Mouse (Mus musculus) forebrain, embryonic 11.5 days (tissue): ENCODE data around the gene Slc26a9. TPM values are rescaled to one million over a fixed set of nuclear protein-coding genes. Genes with fewer than 3 reads are reported as not detected.

ENCODE experiments used
- ATAC-seq: fragments of 200-750 bp; cut with Nextera tagmentation; replicated peaks from 2 replicates; pipeline ENCODE4 v1.8.0; 2017; ENCODE audit warnings: moderate TSS enrichment; ENCODE audit not compliant: low FRiP score
- DNase-seq: peaks from one replicate; pipeline ENCODE4 v3.0.0-alpha.2; 2017; ENCODE audit warnings: low spot score
- H3K27ac ChIP-seq: fragments of 300-500 bp; sonication (generic); 2 replicates; pipeline ENCODE4 v1.5.1; 2014; ENCODE audit warnings: low read depth, low read length
- H3K27me3 ChIP-seq: fragments of 300-500 bp; sonication (generic); 2 replicates; pipeline ENCODE4 v1.6.1; 2014; ENCODE audit warnings: mild to moderate bottlenecking, low read length, mixed read lengths; ENCODE audit not compliant: control insufficient read depth, insufficient read depth
- H3K36me3 ChIP-seq: fragments of 300-500 bp; sonication (generic); 2 replicates; pipeline ENCODE4 v1.6.1; 2014; ENCODE audit warnings: mild to moderate bottlenecking, low read length, moderate library complexity, mixed read lengths; ENCODE audit not compliant: control insufficient read depth, insufficient read depth
- H3K4me1 ChIP-seq: fragments of 300-500 bp; sonication (generic); replicated peaks from 2 replicates; pipeline ENCODE4 v1.6.1; 2014; ENCODE audit warnings: low read length, mixed read lengths; ENCODE audit not compliant: control insufficient read depth, insufficient read depth
- H3K4me2 ChIP-seq: fragments of 300-500 bp; sonication (generic); 2 replicates; pipeline ENCODE4 v1.6.1; 2014; ENCODE audit warnings: low read depth, mild to moderate bottlenecking, low read length, moderate library complexity, mixed read lengths; ENCODE audit not compliant: severe bottlenecking
- H3K4me3 ChIP-seq: fragments of 300-500 bp; sonication (generic); 2 replicates; pipeline ENCODE4 v1.5.1; 2014; ENCODE audit warnings: low read depth, low read length
- H3K9ac ChIP-seq: fragments of 300-500 bp; sonication (generic); 2 replicates; pipeline ENCODE4 v1.6.1; 2014; ENCODE audit warnings: low read length
- H3K9me3 ChIP-seq: fragments of 300-500 bp; sonication (generic); 2 replicates; pipeline ENCODE4 v1.6.1; 2016; ENCODE audit warnings: low read length, mixed read lengths; ENCODE audit not compliant: control insufficient read depth
- WGBS: fragments of 180-500 bp; shearing (Covaris S2); extraction: QIAGEN DNeasy Blood & Tissue Kit; methylation state at CpG from one replicate; pipeline ENCODE4 v1.1.7; 2014; 5-methylcytosine and 5-hydroxymethylcytosine counted together
- polyA plus RNA-seq: library from polyadenylated mRNA; unstranded; fragments of >200 nt; fragmentation: Nextera tagmentation; extraction: Ambion mirVana; gene quantifications from 2 replicates; pipeline ENCODE4 v1.2.1, GENCODE M21; 2014

Gene Slc26a9
- not detected in 2 replicates for polyA plus RNA-seq

DNA sequence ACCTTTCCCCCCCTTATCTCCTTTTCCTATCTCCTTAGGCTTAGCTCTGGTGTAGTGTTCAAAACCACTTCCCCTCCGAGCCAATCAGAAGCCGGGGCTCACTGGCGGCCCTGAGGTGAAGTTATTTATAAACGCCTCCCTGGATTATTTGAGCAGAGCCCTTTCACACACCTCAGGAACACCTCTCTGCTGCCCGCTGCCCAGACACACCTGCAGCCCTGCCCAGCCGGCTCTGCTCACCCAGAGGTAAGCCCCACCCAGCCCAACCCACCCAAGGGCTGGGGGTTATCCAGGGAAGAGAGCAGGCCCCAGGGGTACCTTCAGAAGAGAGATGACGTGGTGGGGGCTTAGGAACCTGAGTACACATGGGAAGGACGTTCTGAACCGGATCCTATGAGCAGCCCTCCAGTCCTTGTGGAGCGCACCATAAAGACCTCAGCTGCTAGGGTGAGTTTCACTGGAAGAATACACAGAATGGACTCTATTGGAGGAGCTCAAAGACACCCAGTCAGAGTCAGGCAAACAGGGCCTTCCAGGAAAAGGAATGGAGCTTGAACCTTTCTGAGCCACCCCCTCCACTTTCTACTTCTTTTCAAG, at the start of gene Slc26a9:
Gene Slc26a9, plus strand, starts transcription at position 155 of the 597 bp plus-strand sequence.
- ATAC-seq (no peak), DNase-seq (no peak)
- Histone ChIP-seq H3K27me3 (no peaks in the 10 kb centered on the region), H3K4me1 (no peaks in the 10 kb centered on the region), H3K9me3 (no peaks in the 10 kb centered on the region), H3K36me3 (no peaks in the 10 kb centered on the region), H3K4me3 (no peak within 1 kb of the TSS), H3K9ac (no peak within 1 kb of the TSS), H3K27ac (no peak within 1 kb of the TSS), H3K4me2 (no peak within 1 kb of the TSS)
- 62% methylated on average over 10 of the region's 10 CpGs for whole genome bisulfite sequencing

DNA sequence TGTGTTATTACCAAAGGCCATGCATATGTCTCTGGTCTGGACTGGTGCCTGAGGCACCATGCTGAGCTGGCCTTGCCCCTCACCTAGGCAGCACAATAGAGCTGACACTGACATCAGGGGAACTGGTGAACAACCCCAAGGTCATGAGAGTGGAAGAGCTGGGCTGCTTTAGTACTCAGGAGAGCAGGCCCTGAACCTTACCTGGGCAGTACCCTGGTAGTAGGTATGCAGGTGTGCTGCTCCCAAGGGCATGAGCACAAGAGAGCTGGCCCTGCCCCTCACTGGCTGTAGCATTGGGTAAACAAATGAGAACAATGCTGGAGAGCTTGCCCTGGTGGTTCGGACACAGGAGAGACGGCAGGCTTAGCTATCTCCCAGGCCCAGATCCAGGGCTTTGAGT, 48.5 kb upstream of the Slc26a9 start:
- Histone ChIP-seq H3K36me3 (no peaks in the 10 kb centered on the region), H3K4me2 (no peak overlapping the region), H3K4me3 (no peak overlapping the region), H3K4me1 (no peaks in the 10 kb centered on the region), H3K27ac (no peak overlapping the region), H3K9ac (no peak overlapping the region), H3K27me3 (no peaks in the 10 kb centered on the region), H3K9me3 (no peaks in the 10 kb centered on the region)
- 85% methylated on average over 2 of the region's 2 CpGs for WGBS
- no peak for ATAC-seq
- no peak for DNase-seq

GRCm38 (mm10) chr1:131696325-131696724, 47.5 kb upstream of the Slc26a9 start:
- Histone ChIP-seq H3K27ac (no peak overlapping the region), H3K9me3 (no peaks in the 10 kb centered on the region), H3K4me3 (no peak overlapping the region), H3K9ac (no peak overlapping the region), H3K4me2 (no peak overlapping the region), H3K36me3 (no peaks in the 10 kb centered on the region), H3K27me3 (no peaks in the 10 kb centered on the region), H3K4me1 (no peaks in the 10 kb centered on the region)
- DNase-seq: no peak
- WGBS: 52% methylated on average over 4 of the region's 4 CpGs
- no peak for ATAC-seq

- no peak overlapping the region for H3K4me3 ChIP-seq
- WGBS: 87% methylated on average over 3 of the region's 3 CpGs
- DNase-seq: no peak
- H3K4me1 ChIP-seq: no peaks in the 10 kb centered on the region
- H3K27me3 ChIP-seq: no peaks in the 10 kb centered on the region
- no peak overlapping the region for H3K27ac ChIP-seq
- H3K9ac ChIP-seq: no peak overlapping the region
- ATAC-seq: no peak
- H3K9me3 ChIP-seq: no peaks in the 10 kb centered on the region
- no peaks in the 10 kb centered on the region for H3K36me3 ChIP-seq
- no peak overlapping the region for H3K4me2 ChIP-seq
These were observed 45.1 kb upstream of the Slc26a9 start for GRCm38 (mm10) chr1:131698770-131699169.

- DNase-seq: no peak
- H3K4me2 ChIP-seq: no peak overlapping the region
- H3K36me3 ChIP-seq: no peaks in the 10 kb centered on the region
- H3K27me3 ChIP-seq: no peaks in the 10 kb centered on the region
- no peaks in the 10 kb centered on the region for H3K4me1 ChIP-seq
- WGBS: 83% methylated on average over 4 of the region's 4 CpGs
- H3K9ac ChIP-seq: no peak overlapping the region
- H3K4me3 ChIP-seq: no peak overlapping the region
- no peaks in the 10 kb centered on the region for H3K9me3 ChIP-seq
- no peak for ATAC-seq
- no peak overlapping the region for H3K27ac ChIP-seq
These were observed 44.2 kb upstream of the Slc26a9 start for GRCm38 (mm10) chr1:131699642-131700041.

DNA sequence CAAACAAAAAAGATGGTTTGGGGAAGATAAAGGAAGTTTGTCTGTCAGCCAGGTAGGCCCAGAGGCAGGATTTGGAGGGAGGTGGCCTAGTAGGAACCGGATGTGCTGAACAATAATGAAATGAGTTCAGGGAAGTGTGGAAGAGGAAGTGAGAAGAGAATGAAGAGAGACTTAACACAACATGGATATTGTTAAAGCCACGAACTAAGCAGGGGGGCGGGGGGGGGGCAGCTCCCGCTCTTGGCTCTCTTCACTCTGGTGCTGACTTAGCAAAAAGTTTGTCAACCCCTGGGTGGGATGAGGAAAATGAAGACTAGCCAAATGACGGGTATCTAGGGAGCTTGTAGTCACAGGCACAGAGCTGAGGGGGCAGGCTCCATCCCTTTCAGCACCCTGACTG, 43.4 kb upstream of the Slc26a9 start:
- WGBS: 85% methylated on average over 5 of the region's 5 CpGs
- no peak overlapping the region for H3K4me3 ChIP-seq
- ATAC-seq: no peak
- H3K4me1 ChIP-seq: no peaks in the 10 kb centered on the region
- DNase-seq: no peak
- no peaks in the 10 kb centered on the region for H3K36me3 ChIP-seq
- no peak overlapping the region for H3K4me2 ChIP-seq
- no peaks in the 10 kb centered on the region for H3K9me3 ChIP-seq
- H3K27me3 ChIP-seq: no peaks in the 10 kb centered on the region
- H3K27ac ChIP-seq: no peak overlapping the region
- H3K9ac ChIP-seq: no peak overlapping the region

GRCm38 (mm10) chr1:131701391-131701790, 42.4 kb upstream of the Slc26a9 start:
- no peaks in the 10 kb centered on the region for H3K9me3 ChIP-seq
- no peaks in the 10 kb centered on the region for H3K27me3 ChIP-seq
- 91% methylated on average over 5 of the region's 5 CpGs for WGBS
- no peak for ATAC-seq
- no peaks in the 10 kb centered on the region for H3K36me3 ChIP-seq
- H3K9ac ChIP-seq: no peak overlapping the region
- H3K4me2 ChIP-seq: no peak overlapping the region
- H3K4me3 ChIP-seq: no peak overlapping the region
- no peaks in the 10 kb centered on the region for H3K4me1 ChIP-seq
- no peak for DNase-seq
- no peak overlapping the region for H3K27ac ChIP-seq

GRCm38 (mm10) chr1:131702094-131702766, 41.6 kb upstream of the Slc26a9 start:
- H3K4me1 ChIP-seq: no peaks in the 10 kb centered on the region
- DNase-seq: no peak
- no peak overlapping the region for H3K27ac ChIP-seq
- no peaks in the 10 kb centered on the region for H3K9me3 ChIP-seq
- no peak overlapping the region for H3K4me3 ChIP-seq
- WGBS: 83% methylated on average over 8 of the region's 8 CpGs
- H3K4me2 ChIP-seq: no peak overlapping the region
- no peaks in the 10 kb centered on the region for H3K27me3 ChIP-seq
- no peaks in the 10 kb centered on the region for H3K36me3 ChIP-seq
- ATAC-seq: no peak
- no peak overlapping the region for H3K9ac ChIP-seq

GRCm38 (mm10) chr1:131703482-131703881, 40.3 kb upstream of the Slc26a9 start:
- H3K36me3 ChIP-seq: no peaks in the 10 kb centered on the region
- H3K4me1 ChIP-seq: no peaks in the 10 kb centered on the region
- no peak overlapping the region for H3K4me2 ChIP-seq
- no peak overlapping the region for H3K4me3 ChIP-seq
- no peak for ATAC-seq
- no peak overlapping the region for H3K9ac ChIP-seq
- no peak for DNase-seq
- 95% methylated on average over 2 of the region's 2 CpGs for WGBS
- H3K27me3 ChIP-seq: no peaks in the 10 kb centered on the region
- no peak overlapping the region for H3K27ac ChIP-seq
- no peaks in the 10 kb centered on the region for H3K9me3 ChIP-seq
